In the genomic region with DNA sequence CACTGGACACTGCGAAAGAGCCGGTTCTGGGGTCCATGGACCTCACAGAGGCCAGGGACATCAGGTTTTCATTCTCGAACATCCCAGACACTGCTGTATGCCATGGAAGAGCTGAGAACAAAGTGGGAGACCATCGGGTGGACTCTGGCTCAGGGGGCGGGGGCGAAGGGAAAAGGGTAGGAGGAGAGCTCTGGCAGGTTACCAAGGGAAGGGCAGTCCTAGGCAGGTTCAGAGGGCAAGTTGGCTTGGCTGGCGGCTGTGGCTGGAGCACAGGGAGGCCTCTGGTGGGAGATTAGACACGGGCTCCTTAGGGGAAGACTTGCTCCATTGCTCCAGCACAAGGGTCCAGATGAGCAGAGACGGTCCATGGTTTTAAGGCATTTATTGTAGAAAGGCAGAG, we compare ENCODE assay signal across 23 mouse cellular contexts.
DNase-seq lines count a peak whose midpoint lies in the region; ATAC-seq lines count a peak whose summit lies in the region.
"Had no signal": no experiment of that assay in that cellular context is flagged by ENCODE, and none has a peak within 500 bp of the region (broad histone marks: within the 10 kb centered on the region; RNA-seq: fewer than 3 reads in every experiment).

No protein-coding gene starts in this region.

- H3K9me3 ChIP-seq in kidney, embryonic 16.5 days (ENCODE audit: low read length): no peaks in the 10 kb centered on the region
- H3K9me3 ChIP-seq: embryonic facial prominence, embryonic 10.5 days; embryonic facial prominence, embryonic 12.5 days; forebrain, embryonic 13.5 days; forebrain, embryonic 15.5 days had no signal

- H3K27ac ChIP-seq in kidney, embryonic 16.5 days (ENCODE audit: low read length): no peak overlapping the region
- H3K27ac ChIP-seq: embryonic facial prominence, embryonic 10.5 days; embryonic facial prominence, embryonic 12.5 days; forebrain, embryonic 13.5 days; forebrain, embryonic 15.5 days had no signal

- H3K4me3 ChIP-seq in kidney, embryonic 16.5 days (ENCODE audit: low read length): no peak overlapping the region
- H3K4me3 ChIP-seq: embryonic facial prominence, embryonic 10.5 days; embryonic facial prominence, embryonic 12.5 days; forebrain, embryonic 13.5 days; forebrain, embryonic 15.5 days had no signal

- H3K4me2 ChIP-seq in kidney, embryonic 16.5 days (replicated peaks; ENCODE audit: low read depth, low read length): no peak overlapping the region
- H3K4me2 ChIP-seq: embryonic facial prominence, embryonic 12.5 days; forebrain, embryonic 13.5 days; forebrain, embryonic 15.5 days had no signal

- no peaks in the 10 kb centered on the region for H3K4me1 ChIP-seq in kidney, embryonic 16.5 days (ENCODE audit: insufficient read depth, low read length)
- H3K4me1 ChIP-seq: forebrain, embryonic 13.5 days had no signal

- 87% methylated on average over 9 of the region's 9 CpGs for WGBS in kidney, embryonic 16.5 days

- DNase-seq in kidney, adult 11 months: peak; percentile 12
- no peak for DNase-seq in kidney, postnatal 10 days
- peak; percentile 12 to 19 for DNase-seq in kidney, adult 8-10 months
- peak; percentile 35 to 62 for DNase-seq in kidney, postnatal 25 days
- DNase-seq in kidney, postnatal 14 days: no peak
- DNase-seq: adrenal gland, adult 8-10 months; adrenal gland, postnatal 14 days; adrenal gland, postnatal 36 days; B cell, adult 2 months; cerebellum, adult 11-12 months; cerebellum, adult 2 months; cerebellum, adult 9-10 months; cerebellum, postnatal 10 days; cerebellum, postnatal 25 days had no signal

- no peak overlapping the region for H3K9ac ChIP-seq in kidney, embryonic 16.5 days (replicated peaks; ENCODE audit: low read length)
- H3K9ac ChIP-seq: embryonic facial prominence, embryonic 12.5 days; forebrain, embryonic 13.5 days; forebrain, embryonic 15.5 days had no signal

- H3K36me3 ChIP-seq in kidney, embryonic 16.5 days (ENCODE audit: insufficient read depth, low read length): no peaks in the 10 kb centered on the region
- H3K36me3 ChIP-seq: embryonic facial prominence, embryonic 10.5 days; embryonic facial prominence, embryonic 12.5 days; forebrain, embryonic 15.5 days; G1E had no signal

- no peak for ATAC-seq in kidney, embryonic 16.5 days (ENCODE audit: low FRiP score, low TSS enrichment)
- ATAC-seq: activated CD4-positive, CD25-positive, alpha-beta regulatory T cell, adult 4 months; CD4-positive, CD25-positive, alpha-beta regulatory T cell, adult 4 months; forebrain, embryonic 13.5 days; forebrain, embryonic 15.5 days; Patski had no signal

- no peaks in the 10 kb centered on the region for H3K27me3 ChIP-seq in kidney, embryonic 16.5 days (ENCODE audit: insufficient read depth, low read length)
- H3K27me3 ChIP-seq: embryonic facial prominence, embryonic 12.5 days; forebrain, embryonic 13.5 days; forebrain, embryonic 15.5 days; Patski had no signal

Comparison
In these comparisons a context has a peak if more than half of its experiments do, and no peak if none do; other contexts are left out.
1. DNase-seq: peak in kidney, adult 11 months (single experiment), kidney, adult 8-10 months (2 of 2) and kidney, postnatal 25 days (2 of 2); none in kidney, postnatal 10 days (single experiment) and kidney, postnatal 14 days (single experiment).